Mouse (Mus musculus) ovary, postnatal 10 days (tissue): ENCODE data around the gene Tigd3.

ENCODE experiments used
- DNase-seq: peaks from one replicate; pipeline ENCODE4 v3.0.0; 2022; ENCODE audit warnings: low spot score

Gene Tigd3

GRCm38 (mm10) chr19:5894002-5894678 lies at the start of gene Tigd3:
Gene Tigd3, minus strand, starts transcription at chr19:5894149.
- DNase-seq, result peak; percentile 76

- no peak for DNase-seq
Measured at GRCm38 (mm10) chr19:5943404-5943803, 49.5 kb upstream of the Tigd3 start.

- DNase-seq, result no peak
Measured at GRCm38 (mm10) chr19:5942581-5942980, 48.6 kb upstream of the Tigd3 start.

GRCm38 (mm10) chr19:5940656-5941055 lies 46.7 kb upstream of the Tigd3 start:
- DNase-seq, result no peak

GRCm38 (mm10) chr19:5940173-5940572 lies 46.2 kb upstream of the Tigd3 start:
- no peak for DNase-seq

GRCm38 (mm10) chr19:5939715-5940114 lies 45.8 kb upstream of the Tigd3 start:
- no peak for DNase-seq

GRCm38 (mm10) chr19:5938516-5938915 lies 44.6 kb upstream of the Tigd3 start:
- DNase-seq, result no peak

- no peak for DNase-seq
Measured at GRCm38 (mm10) chr19:5937836-5938406, 44.0 kb upstream of the Tigd3 start.

GRCm38 (mm10) chr19:5937095-5937835 lies 43.3 kb upstream of the Tigd3 start:
- DNase-seq, result no peak

GRCm38 (mm10) chr19:5935691-5936090 lies 41.7 kb upstream of the Tigd3 start:
- DNase-seq, result no peak

- no peak for DNase-seq
Measured at GRCm38 (mm10) chr19:5935266-5935665, 41.3 kb upstream of the Tigd3 start.

- no peak for DNase-seq
Measured at GRCm38 (mm10) chr19:5929634-5930596, 36.0 kb upstream of the Tigd3 start.

GRCm38 (mm10) chr19:5928546-5928945 lies 34.6 kb upstream of the Tigd3 start:
- no peak for DNase-seq

GRCm38 (mm10) chr19:5928104-5928503 lies 34.2 kb upstream of the Tigd3 start:
- DNase-seq, result no peak

GRCm38 (mm10) chr19:5927532-5927931 lies 33.6 kb upstream of the Tigd3 start:
- DNase-seq, result no peak

- DNase-seq, result no peak
Measured at GRCm38 (mm10) chr19:5927026-5927425, 33.1 kb upstream of the Tigd3 start.

GRCm38 (mm10) chr19:5925311-5925855 lies 31.4 kb upstream of the Tigd3 start:
- no peak for DNase-seq

GRCm38 (mm10) chr19:5924713-5925093 lies 30.8 kb upstream of the Tigd3 start, which contains the start of gene Cdc42ep2:
Gene Cdc42ep2, minus strand, starts transcription at chr19:5924816.
- DNase-seq, result peak; percentile 80

GRCm38 (mm10) chr19:5923990-5924712 lies 30.2 kb upstream of the Tigd3 start:
- DNase-seq, result peak; percentile 88

GRCm38 (mm10) chr19:5922963-5923362 lies 29.0 kb upstream of the Tigd3 start:
- no peak for DNase-seq
